Mouse (Mus musculus): Measurements from ENCODE around the gene Ylpm1.

Gene Ylpm1

DNA sequence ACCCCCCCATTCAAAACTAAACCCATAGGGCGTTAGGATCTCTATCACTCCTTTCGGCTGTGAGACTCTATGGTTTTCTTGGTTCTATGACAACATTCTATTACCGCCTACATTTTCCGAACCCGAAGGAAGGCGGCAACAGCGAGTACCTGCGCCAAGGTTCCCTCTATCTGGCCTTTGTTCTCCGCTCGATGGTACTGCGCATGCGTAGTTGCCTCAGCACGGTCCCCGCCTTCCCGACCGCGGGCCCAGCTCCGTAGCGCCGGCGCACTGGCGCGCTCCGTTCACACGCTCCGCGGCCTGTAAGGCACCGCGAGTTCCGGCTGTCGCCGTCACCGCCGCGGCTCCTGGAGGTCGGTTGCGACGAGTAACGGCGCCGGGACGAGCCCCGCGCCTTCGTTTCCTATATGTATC is at the start of gene Ylpm1:
Ylpm1 (plus strand) TSS at position 239 of the 414 bp plus-strand sequence.
- DNase-seq (ENCODE audit: low read depth, low spot score), result peak; percentile 98

DNA sequence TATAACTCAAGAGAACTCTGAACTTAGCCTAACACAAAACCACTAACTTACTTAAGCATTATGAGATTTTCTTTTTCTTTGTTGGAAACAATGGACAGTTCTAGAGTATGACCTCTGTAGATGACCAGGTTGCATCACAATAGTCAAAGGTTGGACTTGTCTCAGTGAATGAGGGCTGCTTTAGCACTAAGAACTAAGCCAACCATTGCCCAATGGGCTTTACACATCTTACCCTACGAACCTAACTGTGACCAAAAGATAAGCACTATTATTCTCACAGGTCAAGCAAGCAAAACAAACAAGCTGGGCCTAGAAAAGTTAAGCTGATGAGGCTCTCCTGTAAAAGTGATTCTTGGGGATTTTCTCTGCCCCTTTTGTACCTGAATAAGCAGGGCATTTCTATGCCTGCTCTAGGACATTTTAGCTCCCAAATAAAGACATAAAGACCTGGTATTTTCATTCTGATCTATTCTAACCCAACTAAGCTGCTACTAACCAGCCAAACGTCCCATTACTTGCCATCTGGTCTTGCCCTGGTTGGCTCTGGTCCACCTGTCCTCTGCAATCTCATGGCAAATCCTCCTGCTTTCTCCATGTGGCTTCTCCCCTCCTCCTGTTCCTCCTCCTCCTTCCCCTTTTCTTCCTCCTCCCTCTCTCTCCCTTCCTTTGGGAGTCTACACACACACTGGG is 48.1 kb upstream of the Ylpm1 start:
- no peak for DNase-seq (ENCODE audit: low read depth, low spot score)

DNA sequence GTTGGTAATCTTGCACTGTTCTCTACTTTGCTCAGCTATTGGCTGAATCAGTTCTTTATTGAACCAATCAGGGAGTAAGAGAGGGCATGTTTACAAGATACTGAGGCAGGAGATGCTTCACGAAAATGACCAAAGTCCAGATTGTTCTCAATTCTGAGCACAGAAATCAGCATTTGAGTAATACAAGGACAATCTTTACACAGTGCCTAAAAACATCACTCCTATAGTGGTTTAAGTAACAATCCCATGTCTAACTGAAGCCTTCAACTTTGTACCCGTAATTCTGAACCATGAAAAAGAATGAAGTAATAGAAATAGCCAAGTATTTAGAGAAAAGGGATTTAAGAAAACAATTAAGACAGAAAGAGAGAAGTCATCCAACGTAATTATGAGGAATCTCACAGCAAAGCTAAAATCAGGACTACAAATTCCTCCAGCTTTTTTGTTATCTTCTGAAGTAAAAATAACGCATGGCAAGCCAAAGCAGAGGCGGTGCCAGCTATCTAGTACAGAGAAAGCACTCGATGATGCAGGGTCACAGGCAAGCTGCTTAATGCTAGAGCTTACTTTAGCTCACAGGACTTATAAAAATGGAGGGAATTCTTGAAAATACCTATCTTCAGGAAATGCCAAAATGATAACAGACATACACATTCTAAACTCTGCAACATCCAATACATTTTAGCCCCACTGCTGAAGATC is 47.4 kb upstream of the Ylpm1 start:
- no peak for DNase-seq (ENCODE audit: low read depth, low spot score)

DNA sequence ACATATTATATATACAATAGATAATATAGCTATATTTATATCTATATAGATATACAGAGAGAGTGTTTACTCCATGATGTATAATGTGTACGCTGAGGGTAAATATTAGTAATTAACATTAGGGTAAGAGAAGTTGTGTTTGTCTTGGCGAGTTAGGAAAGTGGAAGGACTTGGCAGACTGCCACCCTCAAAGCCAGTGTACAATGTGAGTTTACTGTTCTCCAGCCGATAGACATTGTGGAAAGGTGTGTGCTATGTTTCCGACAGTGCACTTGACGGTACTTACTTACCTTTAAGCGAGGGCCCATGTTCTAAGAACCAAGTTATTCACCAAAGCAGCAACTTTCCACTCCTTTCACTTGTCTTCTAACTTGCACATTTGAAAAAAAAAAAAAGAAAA is 45.4 kb upstream of the Ylpm1 start:
- no peak for DNase-seq (ENCODE audit: low read depth, low spot score)

DNA sequence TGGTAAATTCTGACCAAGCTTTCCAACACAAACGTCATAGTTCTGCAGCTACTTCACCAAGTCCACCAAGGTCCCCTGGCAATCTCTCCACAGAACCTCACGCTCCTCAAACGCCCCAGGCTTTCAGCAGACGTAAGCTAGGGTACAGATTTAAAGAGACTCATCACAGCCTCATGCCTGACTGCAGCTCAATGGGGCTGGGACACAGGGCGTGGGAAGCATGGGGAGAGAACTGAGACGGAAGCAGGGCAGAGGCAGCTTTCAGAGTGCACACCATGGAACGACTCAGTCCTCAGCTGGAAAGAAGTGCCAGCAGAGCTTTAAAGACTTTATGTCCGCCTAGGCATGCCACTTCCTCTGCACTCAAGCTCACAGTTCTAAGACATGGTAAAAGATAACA is 44.6 kb upstream of the Ylpm1 start:
- DNase-seq (ENCODE audit: low read depth, low spot score), result no peak

DNA sequence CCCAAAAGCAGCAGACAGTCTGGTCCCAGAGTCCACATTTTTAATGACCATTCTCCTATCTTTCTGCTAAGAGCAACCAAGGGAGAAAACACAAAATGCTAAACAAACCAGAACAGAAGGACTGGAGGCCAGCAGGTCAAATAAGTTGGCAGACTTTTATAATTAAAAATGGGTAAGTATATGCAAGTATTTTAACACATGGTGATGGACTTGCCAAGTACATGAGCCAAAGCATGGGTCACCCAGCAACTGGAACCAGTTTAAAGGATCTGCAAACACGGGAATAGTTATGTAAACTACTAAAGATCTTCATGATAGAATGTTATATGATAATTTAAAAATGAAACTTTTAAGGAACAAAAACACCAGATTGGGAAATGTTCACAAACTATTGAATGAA is 43.8 kb upstream of the Ylpm1 start:
- no peak for DNase-seq (ENCODE audit: low read depth, low spot score)

DNA sequence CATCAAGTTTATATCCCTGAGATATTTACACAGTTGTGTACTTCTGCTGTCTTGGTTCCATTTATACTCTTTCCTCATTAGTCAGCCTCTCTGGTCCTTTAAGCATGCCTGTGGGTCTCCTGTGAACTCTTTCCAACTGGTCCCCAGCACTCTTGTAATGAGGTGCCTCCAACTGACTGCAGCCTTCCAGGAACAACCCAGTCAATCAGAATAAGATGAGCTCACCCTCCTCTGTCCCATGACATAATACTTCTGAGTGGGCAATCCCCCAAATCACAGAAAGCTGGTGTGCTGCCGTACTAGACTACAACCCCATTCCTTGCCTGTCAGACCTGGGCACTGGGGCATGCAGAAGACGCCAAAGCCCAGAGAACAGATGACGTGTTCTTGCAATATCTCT is 39.8 kb upstream of the Ylpm1 start:
- DNase-seq (ENCODE audit: low read depth, low spot score), result peak; percentile 16

DNA sequence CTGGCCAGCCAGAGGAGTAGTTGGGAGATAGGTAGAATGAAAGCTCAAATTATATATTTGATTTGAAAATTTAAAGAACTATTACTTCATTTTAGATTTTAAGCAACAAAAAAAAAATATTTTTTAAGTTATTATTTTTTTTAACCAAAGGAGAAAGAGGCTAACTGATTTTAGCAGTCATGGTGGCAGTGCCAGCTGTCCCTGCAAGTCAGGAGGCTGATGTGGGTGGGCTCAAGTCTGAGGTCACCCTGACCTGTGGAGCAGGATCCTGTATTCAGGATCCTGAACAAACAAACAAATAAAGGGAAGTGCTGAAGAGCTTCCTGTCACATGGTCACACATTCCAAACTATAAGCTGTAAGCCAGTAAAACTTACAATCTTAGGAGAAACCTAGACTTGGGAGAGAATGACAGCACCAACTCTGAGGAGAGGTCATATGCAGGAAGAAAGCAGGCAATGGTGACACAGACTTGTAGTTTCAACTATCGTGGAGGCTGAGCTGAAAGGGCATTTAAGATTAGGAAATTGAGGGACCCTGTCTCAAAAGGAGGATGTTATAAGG is 37.2 kb upstream of the Ylpm1 start:
- no peak for DNase-seq (ENCODE audit: low read depth, low spot score)

DNA sequence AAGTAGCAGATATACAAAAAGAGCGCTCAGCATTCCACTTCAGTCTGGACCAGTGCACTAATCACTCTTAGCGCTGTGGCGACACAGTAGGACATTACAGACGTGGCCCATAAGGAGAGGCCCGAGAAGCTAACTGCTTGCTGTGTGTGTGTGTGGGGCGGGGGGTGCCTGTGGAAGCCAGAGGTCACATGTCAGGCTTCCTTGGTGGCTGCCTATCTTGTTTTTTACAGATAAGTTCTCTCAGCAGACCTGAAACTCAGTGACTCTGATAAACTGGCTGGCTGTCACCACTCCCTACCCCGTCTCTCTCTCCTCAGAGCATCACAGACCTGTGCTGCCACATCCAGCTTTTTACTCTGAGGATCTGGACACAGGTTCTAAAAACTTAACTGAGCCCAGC is 33.5 kb upstream of the Ylpm1 start:
- no peak for DNase-seq (ENCODE audit: low read depth, low spot score)

DNA sequence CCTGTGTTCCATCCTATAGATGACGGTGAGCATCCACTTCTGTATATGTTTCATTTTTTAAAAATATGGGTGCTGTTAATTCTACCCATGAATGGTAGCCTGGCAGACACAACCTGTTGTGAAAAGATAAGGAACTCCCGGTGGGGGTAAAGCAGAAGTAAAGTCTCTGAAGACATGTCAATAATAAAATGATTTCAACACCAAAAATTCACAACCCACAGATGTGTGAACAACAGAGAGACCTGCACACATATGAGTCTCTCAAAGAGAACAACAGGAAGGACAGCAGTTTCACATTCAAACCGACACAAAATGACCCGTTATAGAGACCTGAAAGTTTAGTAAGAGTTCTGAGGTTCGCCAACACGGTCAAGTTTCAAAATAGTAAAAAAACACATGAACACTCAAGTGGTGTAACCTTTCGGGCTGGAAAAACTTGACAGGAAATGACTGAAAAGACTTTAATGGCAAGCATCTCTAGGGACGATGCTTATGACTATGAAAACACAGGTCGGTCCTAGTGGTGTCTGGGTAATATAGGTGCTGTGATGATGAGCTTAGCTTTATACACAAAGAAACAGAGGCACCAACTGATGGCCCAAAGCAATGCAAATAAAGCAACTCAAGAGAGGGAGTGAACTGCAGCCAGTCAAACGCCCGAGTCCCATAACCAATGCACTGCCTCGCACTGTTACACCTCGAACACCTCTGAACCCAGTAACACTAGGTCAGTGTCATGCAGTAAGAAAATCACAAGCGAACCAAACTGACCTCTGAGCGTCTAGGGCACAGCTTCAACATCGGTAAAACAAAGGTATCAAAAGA is 27.1 kb upstream of the Ylpm1 start:
- DNase-seq (ENCODE audit: low read depth, low spot score), result peak; percentile 48

DNA sequence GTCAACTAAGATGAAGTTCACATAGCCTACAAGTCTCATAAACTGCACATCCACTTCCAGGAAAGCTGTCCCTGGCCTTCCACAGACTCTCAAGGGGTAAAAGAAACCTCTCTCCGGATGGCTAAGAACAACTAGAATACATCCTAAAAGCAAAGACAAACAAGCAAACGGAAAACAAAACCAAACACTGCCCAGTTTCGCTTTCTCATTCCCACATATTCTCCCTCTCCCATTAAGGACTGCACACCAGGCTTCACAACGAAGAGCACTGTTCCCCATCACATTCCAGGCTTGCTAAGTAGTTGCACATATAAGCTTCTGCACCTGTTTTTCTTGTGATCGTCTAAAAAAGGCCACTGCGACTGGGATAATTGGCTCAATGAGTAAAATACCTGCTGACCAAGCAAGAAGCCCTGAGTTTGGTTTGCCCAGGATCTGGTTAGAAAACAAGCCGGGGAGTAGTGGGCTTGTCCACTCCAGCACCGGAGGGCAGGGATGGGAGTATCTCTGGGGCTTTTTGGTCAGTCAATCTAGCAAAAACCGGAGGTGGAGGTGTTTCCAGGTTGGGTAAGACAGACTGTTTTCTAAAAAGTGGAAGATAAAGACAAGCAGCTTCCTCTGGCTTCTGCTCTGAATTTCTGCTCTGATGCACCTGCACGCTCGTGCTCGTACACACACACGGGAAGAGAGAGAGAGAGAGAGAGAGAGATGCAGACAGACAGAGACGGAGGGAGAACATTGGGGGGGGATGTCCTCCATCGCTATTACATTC is 26.3 kb upstream of the Ylpm1 start:
- DNase-seq (ENCODE audit: low read depth, low spot score), result peak; percentile 54

DNA sequence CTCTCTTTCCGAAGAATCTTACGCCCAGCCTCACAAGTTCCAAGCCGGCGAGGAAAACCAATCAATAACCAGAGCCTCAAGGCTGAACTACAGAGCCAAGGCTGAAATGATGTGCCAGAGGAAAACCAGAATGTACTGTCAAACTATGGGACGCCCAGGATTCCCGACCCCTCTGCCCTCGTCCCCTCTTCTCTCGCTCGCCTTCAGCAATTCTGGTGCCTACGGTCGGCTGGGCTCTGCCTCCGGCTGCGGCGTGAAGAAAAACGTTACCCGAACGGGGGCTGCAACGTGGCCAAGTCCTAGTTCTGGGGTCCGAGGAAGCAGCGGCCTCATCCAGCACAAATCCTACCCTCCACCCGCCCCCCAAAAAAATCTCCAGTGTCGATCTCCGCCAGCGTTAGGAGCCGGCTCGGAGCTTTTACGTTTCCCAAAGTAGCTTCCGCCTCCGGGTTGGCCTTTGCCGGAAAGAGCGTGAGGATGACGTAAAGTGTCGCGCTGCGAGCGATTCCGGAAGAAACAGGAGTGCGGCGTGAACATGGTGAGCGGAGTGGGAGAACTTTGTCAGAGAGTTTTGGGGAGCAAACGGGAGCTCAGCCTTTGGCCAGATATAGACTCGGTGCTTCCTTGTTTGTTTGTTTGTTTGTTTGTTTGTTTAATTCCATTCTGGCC is 25.6 kb upstream of the Ylpm1 start, which contains the start of the genes Fcf1 and Arel1:
Fcf1 (plus strand) TSS at position 470 of the 669 bp plus-strand sequence.
Arel1 (minus strand) TSS at position 473 of the 669 bp plus-strand sequence.
- DNase-seq (ENCODE audit: low read depth, low spot score), result peak; percentile 93

DNA sequence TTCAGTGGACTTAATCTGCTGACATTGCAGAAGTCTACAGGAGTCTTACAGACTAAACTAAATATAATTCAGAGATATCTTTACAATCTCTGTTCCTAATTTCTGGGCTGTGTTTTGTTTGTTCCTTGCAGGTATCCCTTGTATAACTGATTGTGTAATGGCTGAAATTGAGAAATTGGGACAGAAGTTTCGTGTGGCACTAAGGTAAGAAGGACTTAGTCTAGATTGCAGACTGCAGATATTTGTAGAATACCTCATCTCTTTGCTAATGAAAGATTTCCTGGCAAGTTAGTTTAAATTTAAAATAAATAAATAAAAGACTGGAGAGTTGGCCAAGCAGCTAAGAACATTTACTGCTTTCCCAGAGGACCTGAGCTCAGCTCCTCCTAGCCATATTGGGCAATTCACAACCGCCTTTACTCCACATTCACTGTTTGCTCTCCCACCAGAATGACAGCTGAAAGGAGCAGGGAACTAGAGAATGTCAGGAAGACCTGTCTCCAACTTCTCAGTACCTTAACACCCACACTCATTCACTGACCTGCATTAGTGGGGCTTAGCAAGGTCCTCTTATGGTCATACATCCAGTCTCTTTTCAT is 16.8 kb upstream of the Ylpm1 start:
- no peak for DNase-seq (ENCODE audit: low read depth, low spot score)

DNA sequence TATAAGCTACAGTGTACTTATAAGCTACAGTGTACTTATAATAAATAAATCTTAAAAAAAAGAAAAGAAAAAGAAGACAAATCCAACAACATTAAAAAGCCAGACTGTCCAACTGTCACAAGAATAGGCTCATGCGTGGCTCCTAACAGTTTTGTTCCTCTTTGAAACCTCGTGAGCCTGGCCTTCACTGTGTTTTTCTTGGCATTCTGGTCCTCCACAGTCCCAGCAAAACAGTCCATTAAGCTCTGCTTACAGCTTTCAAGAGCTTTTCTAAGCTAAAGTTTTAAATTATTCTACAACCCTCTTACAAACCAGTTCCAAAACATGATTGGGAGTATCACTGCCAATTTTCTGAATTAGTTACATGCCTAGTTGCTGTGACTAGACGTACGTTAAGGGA is 6.7 kb upstream of the Ylpm1 start:
- no peak for DNase-seq (ENCODE audit: low read depth, low spot score)

DNA sequence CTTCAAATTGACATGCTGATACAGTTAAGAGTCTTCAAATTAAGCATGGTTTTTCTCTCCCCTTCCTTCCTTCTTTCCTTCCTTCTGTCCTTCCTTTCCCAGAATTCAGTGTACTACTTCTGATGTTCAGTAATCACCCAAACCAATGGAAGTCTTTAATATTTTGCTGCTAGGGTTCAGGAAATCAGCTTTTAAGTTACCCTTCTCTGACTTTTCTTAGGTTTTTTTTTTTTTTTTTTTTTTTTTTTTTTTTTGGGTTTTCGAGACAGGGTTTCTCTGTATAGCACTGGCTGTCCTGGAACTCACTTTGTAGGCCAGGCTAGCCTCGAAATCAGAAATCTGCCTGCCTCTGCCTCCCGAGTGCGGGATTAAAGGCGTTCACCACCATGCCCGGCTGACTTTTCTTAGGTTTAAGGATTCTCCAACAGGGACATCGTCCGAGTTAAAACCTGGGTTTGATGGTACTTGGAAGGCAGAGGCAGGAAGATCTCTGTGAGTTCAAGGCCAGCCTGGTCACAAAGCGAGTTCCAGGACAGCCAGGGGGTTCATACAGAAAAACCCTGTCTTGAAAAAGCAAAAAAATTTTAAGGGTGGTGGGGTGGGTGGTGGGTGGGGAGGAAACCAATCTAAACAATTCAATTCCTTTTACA is 884 bp upstream of the Ylpm1 start:
- no peak for DNase-seq (ENCODE audit: low read depth, low spot score)

DNA sequence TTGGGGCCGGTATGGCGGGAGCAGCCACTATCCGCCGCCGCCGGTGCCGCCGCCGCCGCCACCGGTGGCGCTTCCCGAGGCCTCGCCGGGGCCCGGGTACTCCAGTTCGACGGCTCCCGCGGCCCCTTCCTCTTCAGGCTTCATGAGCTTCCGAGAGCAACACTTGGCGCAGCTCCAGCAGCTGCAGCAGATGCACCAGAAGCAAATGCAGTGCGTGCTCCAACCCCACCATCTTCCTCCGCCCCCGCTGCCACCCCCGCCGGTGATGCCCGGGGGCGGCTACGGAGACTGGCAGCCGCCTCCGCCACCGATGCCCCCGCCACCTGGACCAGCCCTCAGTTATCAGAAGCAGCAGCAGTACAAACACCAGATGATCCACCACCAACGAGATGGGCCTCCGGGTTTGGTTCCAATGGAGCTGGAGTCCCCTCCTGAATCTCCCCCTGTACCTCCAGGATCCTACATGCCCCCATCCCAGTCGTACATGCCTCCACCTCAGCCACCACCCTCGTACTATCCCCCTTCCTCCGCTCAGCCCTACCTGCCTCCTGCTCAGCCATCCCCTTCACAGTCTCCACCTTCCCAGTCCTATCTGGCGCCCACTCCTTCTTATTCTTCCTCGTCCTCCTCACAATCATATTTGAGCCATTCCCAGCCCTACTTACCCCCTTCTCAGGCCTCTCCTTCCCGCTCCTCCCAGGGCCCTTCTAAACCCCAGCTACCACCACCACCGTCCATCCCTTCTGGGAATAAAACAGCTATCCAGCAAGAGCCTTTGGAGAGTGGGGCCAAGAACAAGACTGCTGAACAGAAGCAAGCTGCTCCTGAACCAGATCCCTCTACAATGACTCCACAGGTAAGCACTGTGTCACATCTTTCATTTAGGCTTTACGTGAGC is 629 bp downstream of the Ylpm1 start:
- peak; percentile 25 for DNase-seq (ENCODE audit: low read depth, low spot score)

DNA sequence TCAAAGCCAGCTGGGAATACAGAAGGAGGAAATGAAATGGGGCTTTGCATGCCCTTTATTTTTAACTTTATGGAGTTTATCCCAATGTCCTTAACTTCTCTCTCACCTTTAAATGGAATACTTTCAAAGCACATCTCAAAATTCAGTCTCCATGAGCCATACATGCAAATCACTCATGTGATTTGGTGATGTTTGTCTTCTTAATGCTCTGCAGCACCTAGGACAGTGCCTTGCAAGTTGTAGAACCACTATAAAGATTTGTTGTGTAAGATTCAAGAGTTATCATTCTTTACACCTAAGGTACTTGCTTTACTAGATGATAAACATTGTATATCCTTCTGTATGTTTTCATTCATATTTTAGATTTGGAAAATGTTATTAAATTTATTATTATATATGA is 2.9 kb downstream of the Ylpm1 start:
- DNase-seq (ENCODE audit: low read depth, low spot score), result no peak

DNA sequence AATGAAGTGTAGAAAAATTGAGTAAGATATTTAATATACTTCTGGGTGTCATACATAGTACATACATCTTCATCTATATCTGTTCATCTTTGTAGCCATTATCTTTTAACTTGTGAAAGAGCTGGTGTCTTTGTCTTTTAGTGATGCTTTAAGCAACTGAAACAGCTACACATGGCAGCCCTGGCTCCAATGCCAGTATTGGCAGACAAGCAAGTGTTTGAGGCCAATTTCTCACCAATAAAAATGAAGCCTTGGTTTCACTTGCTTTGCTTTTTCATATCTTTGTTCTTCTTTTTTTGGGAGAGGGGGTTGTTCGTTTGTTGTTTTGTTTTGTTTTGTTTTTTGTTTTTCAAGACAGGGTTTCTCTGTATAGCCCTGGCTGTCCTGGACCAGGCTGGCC is 10.1 kb downstream of the Ylpm1 start:
- DNase-seq (ENCODE audit: low read depth, low spot score), result no peak

DNA sequence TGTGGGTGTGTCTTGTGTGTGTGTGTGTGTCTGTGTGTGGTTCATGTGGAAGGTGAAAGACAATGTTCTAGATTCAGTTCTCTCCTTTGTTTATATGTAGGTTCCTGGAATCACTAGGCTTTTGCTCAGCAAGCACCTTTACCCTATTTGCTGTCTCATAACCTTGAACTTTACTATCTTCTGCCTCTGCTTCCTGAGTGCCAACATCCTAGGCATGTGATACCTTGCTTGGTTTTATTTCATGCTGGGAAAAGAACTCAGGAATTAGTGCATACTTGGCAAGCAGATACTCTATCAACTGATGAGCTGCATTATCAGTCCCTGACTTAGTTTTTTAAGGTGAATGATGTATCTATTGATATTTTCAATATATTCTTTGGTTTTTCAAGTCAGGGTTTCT is 10.9 kb downstream of the Ylpm1 start:
- no peak for DNase-seq (ENCODE audit: low read depth, low spot score)

Measured in A20 (cell line).